Mouse (Mus musculus) kidney, postnatal 4 days (tissue): ENCODE measurements around the gene Slc44a4.
"Not testable (repeated sequence)": the region's sequence is repeated elsewhere in the genome, so short reads cannot be mapped to it uniquely, and the experiment has no call there.

Experiments used
- DNase-seq, 2 experiments: peaks; one replicate each; pipeline ENCODE4 v3.0.0; 2021; ENCODE audit warnings: mixed read lengths in 2 of 2

Gene Slc44a4

GRCm38 (mm10) chr17:34962841-34963240, 48.6 kb downstream of the Slc44a4 start:
- no peak for DNase-seq

DNA sequence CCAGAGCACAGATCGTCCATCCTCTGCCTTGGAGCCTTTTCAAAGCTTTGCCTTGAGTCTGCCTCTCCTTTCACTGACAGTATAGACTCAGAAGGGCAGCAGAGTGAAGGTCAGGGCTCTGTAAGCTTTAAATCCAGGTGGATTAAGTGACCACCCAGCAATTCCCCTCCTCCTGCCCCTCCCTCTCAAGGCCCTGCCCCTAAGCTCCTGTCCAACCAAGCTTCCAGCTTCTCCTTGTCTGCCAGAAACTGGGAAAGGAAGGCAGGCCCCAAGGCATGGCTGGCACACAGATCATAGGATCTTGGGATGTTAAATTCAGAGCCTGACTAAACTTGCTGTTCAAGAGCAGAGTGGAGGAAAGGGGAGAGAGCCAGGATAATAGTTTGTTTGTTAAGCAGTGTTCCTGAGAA, 50.4 kb downstream of the Slc44a4 start:
- DNase-seq, result peak; percentile 32 to 57

DNA sequence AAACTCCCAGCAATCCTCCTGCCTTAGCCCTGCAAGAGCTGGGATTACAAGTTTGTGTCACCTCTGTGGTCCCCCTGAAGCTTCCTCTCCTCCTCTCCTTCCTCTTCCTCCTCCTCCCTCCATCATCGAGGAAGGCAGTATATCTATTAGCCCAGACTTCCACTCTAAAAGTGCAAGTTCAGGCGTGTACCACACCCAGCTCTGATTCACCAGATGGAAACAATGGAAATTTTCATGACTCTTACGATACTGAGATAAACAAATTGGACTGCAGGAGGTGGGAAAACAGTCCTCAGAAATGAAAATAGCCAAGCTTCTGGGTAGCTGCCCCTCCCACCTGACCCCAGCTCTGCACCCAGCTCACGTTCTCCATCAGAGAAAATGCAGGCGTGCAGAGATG, 51.4 kb downstream of the Slc44a4 start:
- no peak for DNase-seq

DNA sequence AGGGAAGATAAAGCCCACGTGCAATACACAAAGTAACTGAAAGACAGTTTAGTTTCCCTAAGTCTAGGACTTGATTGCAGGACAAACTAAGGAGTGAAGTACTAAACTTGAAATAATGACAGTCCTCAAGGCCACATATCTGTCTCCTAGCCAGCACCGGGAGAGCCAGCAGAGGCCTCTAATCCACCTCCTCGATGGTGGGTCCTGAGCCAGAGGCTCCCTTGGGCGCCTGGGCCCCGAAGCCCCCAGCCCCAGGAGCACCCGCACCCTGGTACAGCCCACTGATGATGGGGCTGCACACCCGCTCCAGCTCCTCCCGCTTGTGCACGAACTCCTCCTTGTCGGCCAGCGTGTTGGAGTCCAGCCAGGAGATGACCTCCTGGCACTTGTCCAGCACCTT, 55.6 kb downstream of the Slc44a4 start, which contains the start of gene Gm20481:
Gm20481 (plus strand) TSS at position 91 of the 400 bp plus-strand sequence.
- DNase-seq, result not testable (repeated sequence)

GRCm38 (mm10) chr17:34970850-34971249, 56.6 kb downstream of the Slc44a4 start:
- not testable (repeated sequence) for DNase-seq

DNA sequence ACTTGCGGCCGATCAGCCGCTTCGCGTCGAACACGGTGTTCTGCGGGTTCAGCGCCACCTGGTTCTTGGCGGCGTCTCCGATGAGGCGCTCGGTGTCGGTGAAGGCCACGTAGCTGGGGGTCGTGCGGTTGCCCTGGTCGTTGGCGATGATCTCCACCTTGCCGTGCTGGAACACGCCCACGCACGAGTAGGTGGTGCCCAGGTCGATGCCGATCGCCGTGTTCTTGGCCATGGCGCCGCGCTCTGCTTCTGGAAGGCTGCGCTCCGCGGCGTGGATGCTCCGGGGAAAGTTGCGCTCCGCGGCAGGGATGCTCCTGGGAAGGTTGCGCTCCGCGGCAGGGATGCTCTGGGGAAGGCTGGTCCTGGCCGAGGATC, 57.4 kb downstream of the Slc44a4 start:
- not testable (repeated sequence) for DNase-seq

DNA sequence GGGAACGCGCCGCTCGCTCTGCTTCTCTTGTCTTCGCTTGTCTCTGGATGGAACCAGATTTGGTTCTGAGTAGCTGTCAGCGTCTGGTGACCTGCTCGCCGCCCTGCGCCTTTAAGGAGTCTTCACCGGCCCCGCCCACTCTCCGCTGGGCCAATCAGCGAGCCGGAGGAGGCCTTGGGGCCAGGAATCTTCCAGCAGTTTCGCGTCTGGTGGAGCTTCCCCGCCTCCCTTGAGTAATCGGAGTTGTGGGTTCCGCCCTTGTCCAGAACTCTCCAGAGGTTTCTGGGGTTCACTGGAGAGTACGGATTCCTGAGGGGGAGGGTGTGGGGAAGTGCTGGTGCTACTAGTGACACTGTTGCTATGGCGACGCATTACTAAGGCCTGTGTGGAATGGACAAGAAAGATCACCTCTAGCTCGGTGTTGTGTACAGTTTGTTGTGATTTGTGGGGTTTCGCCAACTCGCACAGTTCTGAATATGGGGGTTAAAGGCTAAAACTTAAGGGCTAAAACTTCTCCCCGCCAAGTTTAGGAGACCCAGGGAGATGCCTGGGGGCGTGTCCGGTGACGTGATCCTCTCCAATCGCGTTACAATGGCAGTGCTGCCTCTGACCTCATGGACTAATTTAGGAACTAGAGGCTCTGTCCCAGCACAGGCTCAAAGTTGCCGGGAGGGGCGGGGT, 57.9 kb downstream of the Slc44a4 start, which contains the start of the genes Hspa1a and Hspa1l:
Hspa1a (minus strand) TSS at position 88 of the 681 bp plus-strand sequence.
Hspa1l (plus strand) TSS at position 635 of the 681 bp plus-strand sequence.
- peak; percentile 79 to 87 for DNase-seq

- DNase-seq, result no peak
Measured at GRCm38 (mm10) chr17:34975581-34976492, 61.6 kb downstream of the Slc44a4 start.

DNA sequence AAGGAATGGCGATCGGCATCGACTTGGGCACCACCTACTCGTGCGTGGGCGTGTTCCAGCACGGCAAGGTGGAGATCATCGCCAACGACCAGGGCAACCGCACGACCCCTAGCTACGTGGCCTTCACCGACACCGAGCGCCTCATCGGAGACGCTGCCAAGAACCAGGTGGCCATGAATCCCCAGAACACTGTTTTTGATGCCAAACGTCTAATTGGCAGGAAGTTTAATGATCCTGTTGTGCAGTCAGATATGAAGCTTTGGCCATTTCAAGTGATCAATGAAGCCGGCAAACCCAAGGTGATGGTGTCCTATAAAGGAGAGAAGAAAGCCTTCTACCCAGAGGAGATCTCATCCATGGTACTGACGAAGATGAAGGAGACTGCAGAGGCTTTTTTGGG, 62.7 kb downstream of the Slc44a4 start:
- DNase-seq, result no peak

DNA sequence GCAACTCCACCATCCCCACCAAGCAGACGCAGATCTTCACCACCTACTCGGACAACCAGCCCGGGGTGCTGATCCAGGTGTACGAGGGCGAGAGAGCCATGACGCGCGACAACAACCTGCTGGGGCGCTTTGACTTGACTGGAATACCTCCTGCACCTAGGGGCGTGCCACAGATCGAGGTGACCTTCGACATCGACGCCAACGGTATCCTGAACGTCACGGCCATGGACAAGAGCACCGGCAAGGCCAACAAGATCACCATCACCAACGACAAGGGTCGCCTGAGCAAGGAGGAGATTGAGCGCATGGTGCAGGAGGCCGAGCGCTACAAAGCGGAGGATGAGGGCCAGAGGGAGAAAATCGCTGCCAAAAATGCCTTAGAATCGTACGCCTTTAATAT, 64.0 kb downstream of the Slc44a4 start:
- no peak for DNase-seq

GRCm38 (mm10) chr17:34979631-34980030, 65.4 kb downstream of the Slc44a4 start:
- no peak for DNase-seq
